Mouse (Mus musculus) ovary, postnatal 14 days (tissue): ENCODE results near the gene Txndc5.

ENCODE experiments used
- DNase-seq: peaks from one replicate; pipeline ENCODE4 v3.0.0; 2022; ENCODE audit warnings: low spot score

Gene Txndc5

GRCm38 (mm10) chr13:38451446-38451845 lies 77.2 kb downstream of the Txndc5 start:
- DNase-seq: no peak
